Mouse (Mus musculus): ENCODE measurements around the gene Zscan21. TPM values are rescaled to one million over a fixed set of nuclear protein-coding genes. Genes with fewer than 3 reads are reported as not detected.

The Zscan21 gene
- polyA plus RNA-seq, 1 experiment from 2014 or later, result 147 TPM

GRCm38 (mm10) chr5:138138585-138138984 lies 21.9 kb downstream of the Zscan21 start:
- H3K9me3 ChIP-seq (replicated peaks; ENCODE audit: control insufficient read depth, low read length), result no peaks in the 10 kb centered on the region
- H3K4me1 ChIP-seq (ENCODE audit: control insufficient read depth, insufficient read depth, low read length), result no peaks in the 10 kb centered on the region
- no peak overlapping the region for H3K4me3 ChIP-seq (ENCODE audit: low read depth, low read length)
- ATAC-seq (no peak), DNase-seq (ENCODE audit: low spot score) (no peak)
- H3K9ac ChIP-seq (ENCODE audit: low read length), result no peak overlapping the region
- no peaks in the 10 kb centered on the region for H3K27me3 ChIP-seq (replicated peaks; ENCODE audit: control insufficient read depth, insufficient read depth, low read length)
- WGBS, result 81% methylated on average over 4 of the region's 4 CpGs
- H3K36me3 ChIP-seq (ENCODE audit: control insufficient read depth, insufficient read depth, low read length), result peaks cover 43% of the 10 kb centered on the region
- H3K27ac ChIP-seq (ENCODE audit: low read depth, low read length), result no peak overlapping the region
- H3K4me2 ChIP-seq (ENCODE audit: low read length), result no peak overlapping the region

- Histone ChIP-seq H3K4me1 (ENCODE audit: control insufficient read depth, insufficient read depth, low read length) (peaks cover 3% of the 10 kb centered on the region; the same call in 1 of the 2 replicates), H3K4me3 (ENCODE audit: low read depth, low read length) (peak overlapping the region; percentile 81), H3K27ac (ENCODE audit: low read depth, low read length) (no peak overlapping the region), H3K36me3 (ENCODE audit: control insufficient read depth, insufficient read depth, low read length) (peaks cover 28% of the 10 kb centered on the region), H3K9me3 (replicated peaks; ENCODE audit: control insufficient read depth, low read length) (no peaks in the 10 kb centered on the region), H3K4me2 (ENCODE audit: low read length) (peak overlapping the region; percentile 87), H3K27me3 (replicated peaks; ENCODE audit: control insufficient read depth, insufficient read depth, low read length) (no peaks in the 10 kb centered on the region), H3K9ac (ENCODE audit: low read length) (peak overlapping the region; percentile 99; the same call in 1 of the 2 replicates)
- DNase-seq (ENCODE audit: low spot score) (no peak), ATAC-seq (no peak)
- WGBS, result 89% methylated on average over 3 of the region's 3 CpGs
Observed at GRCm38 (mm10) chr5:138154390-138154789, 37.7 kb downstream of the Zscan21 start.

- Histone ChIP-seq H3K36me3 (ENCODE audit: control insufficient read depth, insufficient read depth, low read length) (peaks cover 23% of the 10 kb centered on the region), H3K4me1 (ENCODE audit: control insufficient read depth, insufficient read depth, low read length) (peaks cover 3% of the 10 kb centered on the region; the same call in 1 of the 2 replicates), H3K4me3 (ENCODE audit: low read depth, low read length) (peak within 1 kb of the TSS; percentile 81), H3K9me3 (replicated peaks; ENCODE audit: control insufficient read depth, low read length) (no peaks in the 10 kb centered on the region), H3K27me3 (replicated peaks; ENCODE audit: control insufficient read depth, insufficient read depth, low read length) (no peaks in the 10 kb centered on the region), H3K9ac (ENCODE audit: low read length) (peak within 1 kb of the TSS; percentile 99), H3K27ac (ENCODE audit: low read depth, low read length) (peak within 1 kb of the TSS; percentile 96), H3K4me2 (ENCODE audit: low read length) (peak within 1 kb of the TSS; percentile 87)
- peak; percentile 98 for DNase-seq (ENCODE audit: low spot score)
- WGBS, result under 1% methylated on average over 31 of the region's 31 CpGs
- peak; percentile 99 for ATAC-seq
Observed at GRCm38 (mm10) chr5:138155443-138155976, 38.8 kb downstream of the Zscan21 start, which contains the start of gene Zfp113. Gene Zfp113, minus strand, starts transcription at chr5:138155744.

- H3K4me2 ChIP-seq (ENCODE audit: low read length), result peak overlapping the region; percentile 50
- no peaks in the 10 kb centered on the region for H3K27me3 ChIP-seq (replicated peaks; ENCODE audit: control insufficient read depth, insufficient read depth, low read length)
- peak overlapping the region; percentile 79 for H3K9ac ChIP-seq (ENCODE audit: low read length)
- peaks cover 34% of the 10 kb centered on the region for H3K36me3 ChIP-seq (ENCODE audit: control insufficient read depth, insufficient read depth, low read length)
- H3K4me3 ChIP-seq (ENCODE audit: low read depth, low read length), result peak overlapping the region; percentile 72; the same call in 1 of the 2 replicates
- peak; percentile 13; the same call in 1 of the 2 replicates for ATAC-seq
- peak overlapping the region; percentile 61; the same call in 1 of the 2 replicates for H3K27ac ChIP-seq (ENCODE audit: low read depth, low read length)
- H3K9me3 ChIP-seq (replicated peaks; ENCODE audit: control insufficient read depth, low read length), result no peaks in the 10 kb centered on the region
- no peak for DNase-seq (ENCODE audit: low spot score)
- WGBS, result 68% methylated on average over 7 of the region's 7 CpGs
- peaks cover 7% of the 10 kb centered on the region for H3K4me1 ChIP-seq (ENCODE audit: control insufficient read depth, insufficient read depth, low read length)
Observed at GRCm38 (mm10) chr5:138160224-138160762, 43.6 kb downstream of the Zscan21 start.

GRCm38 (mm10) chr5:138160842-138161665 lies 44.4 kb downstream of the Zscan21 start, which contains the start of gene Cops6:
Gene Cops6, plus strand, starts transcription at chr5:138161071.
- DNase-seq (ENCODE audit: low spot score) (peak; percentile 97), ATAC-seq (peak; percentile 97)
- Histone ChIP-seq H3K27me3 (replicated peaks; ENCODE audit: control insufficient read depth, insufficient read depth, low read length) (no peaks in the 10 kb centered on the region), H3K27ac (ENCODE audit: low read depth, low read length) (peak within 1 kb of the TSS; percentile 61), H3K4me1 (ENCODE audit: control insufficient read depth, insufficient read depth, low read length) (peaks cover 7% of the 10 kb centered on the region), H3K4me3 (ENCODE audit: low read depth, low read length) (peak within 1 kb of the TSS; percentile 72), H3K4me2 (ENCODE audit: low read length) (peak within 1 kb of the TSS; percentile 50), H3K36me3 (ENCODE audit: control insufficient read depth, insufficient read depth, low read length) (peaks cover 41% of the 10 kb centered on the region), H3K9ac (ENCODE audit: low read length) (peak within 1 kb of the TSS; percentile 79), H3K9me3 (replicated peaks; ENCODE audit: control insufficient read depth, low read length) (no peaks in the 10 kb centered on the region)
- WGBS, result 1% methylated on average over 42 of the region's 42 CpGs

GRCm38 (mm10) chr5:138163046-138163445 lies 46.3 kb downstream of the Zscan21 start:
- DNase-seq (ENCODE audit: low spot score) (no peak), ATAC-seq (no peak)
- H3K27me3 ChIP-seq (replicated peaks; ENCODE audit: control insufficient read depth, insufficient read depth, low read length), result no peaks in the 10 kb centered on the region
- no peak overlapping the region for H3K4me2 ChIP-seq (ENCODE audit: low read length)
- no peak overlapping the region for H3K27ac ChIP-seq (ENCODE audit: low read depth, low read length)
- no peak overlapping the region for H3K4me3 ChIP-seq (ENCODE audit: low read depth, low read length)
- peaks cover 7% of the 10 kb centered on the region for H3K4me1 ChIP-seq (ENCODE audit: control insufficient read depth, insufficient read depth, low read length)
- H3K36me3 ChIP-seq (ENCODE audit: control insufficient read depth, insufficient read depth, low read length), result peaks cover 61% of the 10 kb centered on the region
- no peak overlapping the region for H3K9ac ChIP-seq (ENCODE audit: low read length)
- WGBS, result 77% methylated on average over 6 of the region's 6 CpGs
- H3K9me3 ChIP-seq (replicated peaks; ENCODE audit: control insufficient read depth, low read length), result no peaks in the 10 kb centered on the region

GRCm38 (mm10) chr5:138163610-138164009 lies 46.9 kb downstream of the Zscan21 start:
- 67% methylated on average over 10 of the region's 10 CpGs for WGBS
- Histone ChIP-seq H3K36me3 (ENCODE audit: control insufficient read depth, insufficient read depth, low read length) (peaks cover 67% of the 10 kb centered on the region), H3K4me1 (ENCODE audit: control insufficient read depth, insufficient read depth, low read length) (peaks cover 7% of the 10 kb centered on the region), H3K27me3 (replicated peaks; ENCODE audit: control insufficient read depth, insufficient read depth, low read length) (no peaks in the 10 kb centered on the region), H3K4me2 (ENCODE audit: low read length) (no peak overlapping the region), H3K9ac (ENCODE audit: low read length) (no peak overlapping the region), H3K4me3 (ENCODE audit: low read depth, low read length) (no peak overlapping the region), H3K27ac (ENCODE audit: low read depth, low read length) (no peak overlapping the region), H3K9me3 (replicated peaks; ENCODE audit: control insufficient read depth, low read length) (no peaks in the 10 kb centered on the region)
- no peak for ATAC-seq
- DNase-seq (ENCODE audit: low spot score), result no peak

GRCm38 (mm10) chr5:138165594-138165993 lies 48.9 kb downstream of the Zscan21 start:
- Histone ChIP-seq H3K27ac (ENCODE audit: low read depth, low read length) (no peak overlapping the region), H3K4me2 (ENCODE audit: low read length) (no peak overlapping the region), H3K4me1 (ENCODE audit: control insufficient read depth, insufficient read depth, low read length) (peaks cover 13% of the 10 kb centered on the region), H3K27me3 (replicated peaks; ENCODE audit: control insufficient read depth, insufficient read depth, low read length) (no peaks in the 10 kb centered on the region), H3K9ac (ENCODE audit: low read length) (no peak overlapping the region), H3K4me3 (ENCODE audit: low read depth, low read length) (no peak overlapping the region), H3K9me3 (replicated peaks; ENCODE audit: control insufficient read depth, low read length) (no peaks in the 10 kb centered on the region), H3K36me3 (ENCODE audit: control insufficient read depth, insufficient read depth, low read length) (peaks cover 80% of the 10 kb centered on the region)
- 86% methylated on average over 8 of the region's 8 CpGs for WGBS
- ATAC-seq (no peak), DNase-seq (ENCODE audit: low spot score) (no peak)

Measured in forebrain, embryonic 14.5 days (tissue).